Mouse (Mus musculus) B cell, adult (primary cell): Measurements from ENCODE around the gene E030025P04Rik. TPM values are rescaled to one million over a fixed set of nuclear protein-coding genes. Genes with fewer than 3 reads are reported as not detected.

Experiments
- total RNA-seq: library from RNA; stranded (reverse); gene quantifications from 4 replicates; pipeline ENCODE4 v1.2.4, GENCODE M21; 2023; ENCODE audit not compliant: inconsistent age

The E030025P04Rik gene
- not detected in 4 replicates for total RNA-seq

GRCm38 (mm10) chr11:109144236-109144635 is at the start of gene E030025P04Rik:
TSS of gene E030025P04Rik (minus strand) at chr11:109144369.

Other genes starting within 250 kb of the E030025P04Rik start
- gene Axin2, start 224.0 kb downstream of the E030025P04Rik start, total RNA-seq = 0.48 to 1.1 TPM (median 0.97 TPM) in 4 replicates
- 0.33 to 0.42 TPM (median 0.35 TPM) in 3 of 4 replicates, not detected in the other for gene Rgs9, start 153.8 kb upstream of the E030025P04Rik start, total RNA-seq
- 155 to 170 TPM (median 168 TPM) in 4 replicates for gene Gna13, start 218.5 kb upstream of the E030025P04Rik start, total RNA-seq